Mouse (Mus musculus): ENCODE data around the gene Ttyh3. TPM values are rescaled to one million over a fixed set of nuclear protein-coding genes. Genes with fewer than 3 reads are reported as not detected.
A peak's percentile ranks its signal among the peaks of the same experiment; 100 is the strongest.

The Ttyh3 gene
- total and polyA plus RNA-seq, 2 experiments from 2014 or later: 56.6 to 196 TPM

DNA sequence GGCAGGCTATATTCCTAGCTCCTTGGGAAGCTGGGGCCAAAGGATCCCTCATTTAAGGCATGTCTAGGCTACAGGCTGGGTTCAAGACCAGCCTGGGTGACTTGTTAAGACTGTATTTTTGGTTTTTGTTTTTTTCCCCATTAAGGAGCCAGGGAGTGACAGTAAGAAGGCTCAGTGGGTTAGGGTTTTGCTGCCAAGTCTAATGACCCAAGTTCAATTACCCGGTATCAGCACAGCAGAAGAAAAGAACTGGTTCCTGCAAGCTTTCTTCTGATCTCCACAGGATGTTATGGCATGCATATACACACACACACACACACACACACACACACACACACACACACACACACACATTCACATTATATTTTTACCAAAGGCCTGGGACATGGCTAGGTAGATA lies 11.6 kb upstream of the Ttyh3 start:
- ATAC-seq (ENCODE audit: low FRiP score): no peak
- no peak for TF ChIP-seq CTCF (IDR thresholded peaks at IDR 0.05)
- Histone ChIP-seq H3K4me3 (ENCODE audit: low read depth, low read length) (no peak overlapping the region), H3K4me1 (ENCODE audit: insufficient read depth, low read length) (peaks cover 13% of the 10 kb centered on the region; the same call in 1 of the 2 replicates), H3K27ac (ENCODE audit: low read depth, low read length) (peak overlapping the region; percentile 65), H3K36me3 (ENCODE audit: insufficient read depth, low read length) (peaks cover 11% of the 10 kb centered on the region), H3K4me2 (ENCODE audit: low read depth, low read length, poor library complexity, severe bottlenecking) (no peak overlapping the region), H3K9me3 (ENCODE audit: low read length) (no peaks in the 10 kb centered on the region), H3K27me3 (ENCODE audit: insufficient read depth, low read length) (no peaks in the 10 kb centered on the region), H3K9ac (replicated peaks; ENCODE audit: low read length, poor library complexity, severe bottlenecking) (no peak overlapping the region)
- 59% methylated on average over 1 of the region's 1 CpGs for WGBS
- DNase-seq (ENCODE audit: low spot score): no peak

DNA sequence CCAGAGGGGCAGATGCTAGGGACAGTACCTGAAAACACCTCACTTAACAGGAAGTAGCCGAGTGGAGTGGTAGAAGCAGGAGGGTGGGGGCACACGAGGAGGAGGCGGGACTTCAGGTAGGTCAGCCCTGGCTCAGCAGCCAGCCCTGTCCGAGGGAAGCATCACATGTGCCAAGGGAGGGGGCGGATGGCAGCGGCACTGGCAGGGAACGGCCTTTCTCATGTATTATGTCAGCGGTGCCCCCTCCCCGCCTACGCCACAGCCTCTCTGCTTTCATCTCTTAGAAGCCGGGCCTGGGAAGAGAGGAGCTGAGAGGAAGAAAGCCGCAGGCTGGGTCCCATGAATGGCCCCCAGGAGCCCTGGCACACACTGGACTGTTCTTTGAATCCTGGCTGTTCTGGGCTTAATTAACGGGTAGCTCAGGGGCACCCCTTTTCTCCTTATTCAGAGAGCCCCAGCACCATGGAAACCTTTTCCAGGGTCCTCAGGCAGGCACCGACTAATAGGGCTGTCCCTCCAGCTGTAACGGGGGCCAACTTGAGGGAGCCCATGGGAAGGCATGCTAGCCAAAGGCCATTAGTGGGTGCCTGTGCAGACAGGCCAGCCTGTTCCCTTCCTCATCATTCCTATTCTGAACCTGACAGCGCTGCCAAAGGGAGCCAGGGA lies 10.9 kb upstream of the Ttyh3 start:
- H3K27me3 ChIP-seq (ENCODE audit: insufficient read depth, low read length): no peaks in the 10 kb centered on the region
- H3K9ac ChIP-seq (replicated peaks; ENCODE audit: low read length, poor library complexity, severe bottlenecking): no peak overlapping the region
- peak; percentile 87 for ATAC-seq (ENCODE audit: low FRiP score)
- H3K9me3 ChIP-seq (ENCODE audit: low read length): no peaks in the 10 kb centered on the region
- peaks cover 13% of the 10 kb centered on the region; the same call in 1 of the 2 replicates for H3K4me1 ChIP-seq (ENCODE audit: insufficient read depth, low read length)
- no peak overlapping the region for H3K4me3 ChIP-seq (ENCODE audit: low read depth, low read length)
- WGBS: 23% methylated on average over 16 of the region's 16 CpGs
- peaks cover 4% of the 10 kb centered on the region for H3K36me3 ChIP-seq (ENCODE audit: insufficient read depth, low read length)
- H3K4me2 ChIP-seq (ENCODE audit: low read depth, low read length, poor library complexity, severe bottlenecking): no peak overlapping the region
- TF ChIP-seq CTCF (IDR thresholded peaks at IDR 0.05): no peak
- H3K27ac ChIP-seq (ENCODE audit: low read depth, low read length): peak overlapping the region; percentile 65
- DNase-seq (ENCODE audit: low spot score): peak; percentile 92

- no peak overlapping the region for H3K4me3 ChIP-seq (ENCODE audit: low read depth, low read length)
- H3K27ac ChIP-seq (ENCODE audit: low read depth, low read length): no peak overlapping the region
- H3K4me2 ChIP-seq (ENCODE audit: low read depth, low read length, poor library complexity, severe bottlenecking): no peak overlapping the region
- H3K4me1 ChIP-seq (ENCODE audit: insufficient read depth, low read length): peaks cover 10% of the 10 kb centered on the region; the same call in 1 of the 2 replicates
- no peak for ATAC-seq (ENCODE audit: low FRiP score)
- H3K9me3 ChIP-seq (ENCODE audit: low read length): no peaks in the 10 kb centered on the region
- H3K27me3 ChIP-seq (ENCODE audit: insufficient read depth, low read length): no peaks in the 10 kb centered on the region
- no peak for TF ChIP-seq CTCF (IDR thresholded peaks at IDR 0.05)
- no peak for DNase-seq (ENCODE audit: low spot score)
- 88% methylated on average over 15 of the region's 15 CpGs for WGBS
- no peaks in the 10 kb centered on the region for H3K36me3 ChIP-seq (ENCODE audit: insufficient read depth, low read length)
- no peak overlapping the region for H3K9ac ChIP-seq (replicated peaks; ENCODE audit: low read length, poor library complexity, severe bottlenecking)
These were observed 5.4 kb upstream of the Ttyh3 start for GRCm38 (mm10) chr5:140654096-140654845.

- H3K4me3 ChIP-seq (ENCODE audit: low read depth, low read length): no peak overlapping the region
- H3K9ac ChIP-seq (replicated peaks; ENCODE audit: low read length, poor library complexity, severe bottlenecking): no peak overlapping the region
- ATAC-seq (ENCODE audit: low FRiP score) (no peak), DNase-seq (ENCODE audit: low spot score) (no peak)
- H3K4me1 ChIP-seq (ENCODE audit: insufficient read depth, low read length): peaks cover 10% of the 10 kb centered on the region; the same call in 1 of the 2 replicates
- WGBS: 69% methylated on average over 7 of the region's 7 CpGs
- no peaks in the 10 kb centered on the region for H3K27me3 ChIP-seq (ENCODE audit: insufficient read depth, low read length)
- H3K27ac ChIP-seq (ENCODE audit: low read depth, low read length): no peak overlapping the region
- H3K4me2 ChIP-seq (ENCODE audit: low read depth, low read length, poor library complexity, severe bottlenecking): no peak overlapping the region
- TF ChIP-seq CTCF (IDR thresholded peaks at IDR 0.05): no peak
- H3K9me3 ChIP-seq (ENCODE audit: low read length): no peaks in the 10 kb centered on the region
- no peaks in the 10 kb centered on the region for H3K36me3 ChIP-seq (ENCODE audit: insufficient read depth, low read length)
These were observed 3.8 kb upstream of the Ttyh3 start for GRCm38 (mm10) chr5:140652587-140652986.

GRCm38 (mm10) chr5:140651231-140651630 lies 2.4 kb upstream of the Ttyh3 start:
- no peak overlapping the region for H3K9ac ChIP-seq (replicated peaks; ENCODE audit: low read length, poor library complexity, severe bottlenecking)
- WGBS: 74% methylated on average over 11 of the region's 11 CpGs
- H3K4me2 ChIP-seq (ENCODE audit: low read depth, low read length, poor library complexity, severe bottlenecking): no peak overlapping the region
- no peak for TF ChIP-seq CTCF (IDR thresholded peaks at IDR 0.05)
- no peaks in the 10 kb centered on the region for H3K27me3 ChIP-seq (ENCODE audit: insufficient read depth, low read length)
- peaks cover 16% of the 10 kb centered on the region for H3K4me1 ChIP-seq (ENCODE audit: insufficient read depth, low read length)
- H3K27ac ChIP-seq (ENCODE audit: low read depth, low read length): no peak overlapping the region
- no peaks in the 10 kb centered on the region for H3K9me3 ChIP-seq (ENCODE audit: low read length)
- no peak overlapping the region for H3K4me3 ChIP-seq (ENCODE audit: low read depth, low read length)
- no peaks in the 10 kb centered on the region for H3K36me3 ChIP-seq (ENCODE audit: insufficient read depth, low read length)
- DNase-seq (ENCODE audit: low spot score) (no peak), ATAC-seq (ENCODE audit: low FRiP score) (no peak)

- Histone ChIP-seq H3K4me2 (ENCODE audit: low read depth, low read length, poor library complexity, severe bottlenecking) (no peak overlapping the region), H3K27ac (ENCODE audit: low read depth, low read length) (peak overlapping the region; percentile 86), H3K9ac (replicated peaks; ENCODE audit: low read length, poor library complexity, severe bottlenecking) (peak overlapping the region; percentile 46; the same call in 1 of the 2 replicates), H3K4me3 (ENCODE audit: low read depth, low read length) (no peak overlapping the region), H3K27me3 (ENCODE audit: insufficient read depth, low read length) (no peaks in the 10 kb centered on the region), H3K36me3 (ENCODE audit: insufficient read depth, low read length) (0 out of 2 replicates have a peak, but pooled peaks cover 3% of the 10 kb centered on the region), H3K4me1 (ENCODE audit: insufficient read depth, low read length) (peaks cover 20% of the 10 kb centered on the region), H3K9me3 (ENCODE audit: low read length) (no peaks in the 10 kb centered on the region)
- no peak for TF ChIP-seq CTCF (IDR thresholded peaks at IDR 0.05)
- WGBS: 68% methylated on average over 7 of the region's 7 CpGs
- no peak for DNase-seq (ENCODE audit: low spot score)
- ATAC-seq (ENCODE audit: low FRiP score): no peak
These were observed 1.1 kb upstream of the Ttyh3 start for GRCm38 (mm10) chr5:140649881-140650414.

Measured in midbrain, postnatal 0 days (tissue).